Mouse (Mus musculus): ENCODE measurements around the gene Slc22a2. TPM values are rescaled to one million over a fixed set of nuclear protein-coding genes. Genes with fewer than 3 reads are reported as not detected.
"Not testable (repeated sequence)": the region's sequence is repeated elsewhere in the genome, so short reads cannot be mapped to it uniquely, and the experiment has no call there.

Slc22a2 gene
- total RNA-seq, 2 experiments from 2014 or later: 0.15 to 0.23 TPM

DNA sequence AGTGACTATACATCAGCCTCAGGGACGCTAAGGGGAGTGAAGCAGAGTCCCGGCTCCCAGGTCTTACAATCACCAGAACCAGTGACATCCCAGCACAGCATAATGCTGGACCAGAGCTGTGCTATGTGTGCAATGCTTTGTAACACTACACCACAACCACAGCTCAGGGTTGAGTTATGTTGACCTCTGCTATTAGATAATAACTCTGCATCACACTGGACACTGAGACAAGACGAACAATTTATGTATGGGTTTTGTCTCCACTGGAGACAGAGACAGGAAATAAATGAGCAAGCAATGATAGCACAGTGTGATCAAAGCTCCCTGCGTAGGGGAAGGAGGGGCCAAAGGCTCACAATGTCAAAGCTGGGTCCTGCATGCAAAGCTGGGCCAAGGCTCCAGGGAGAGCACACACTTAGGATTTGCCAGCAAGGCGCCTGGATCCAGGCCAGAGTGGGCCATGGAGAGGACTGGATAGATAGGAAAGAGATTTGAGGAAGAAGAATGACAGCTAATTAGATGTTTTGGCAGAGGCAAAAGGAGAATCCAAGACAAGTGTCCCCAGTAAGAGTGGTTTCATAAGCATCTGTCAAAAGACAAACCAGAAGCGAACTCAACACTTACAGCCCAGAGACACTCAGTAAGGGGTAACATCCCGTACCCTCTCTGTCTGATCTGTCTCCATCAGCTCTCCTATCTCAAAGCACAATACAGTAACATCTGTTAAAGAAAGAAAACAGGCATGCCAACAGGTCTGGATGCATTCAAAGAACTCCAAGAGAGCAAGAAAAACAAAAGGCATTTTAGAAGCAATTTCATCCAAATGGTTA, 48.1 kb downstream of the Slc22a2 start:
- no peak for DNase-seq

- no peak for DNase-seq
Observed at GRCm38 (mm10) chr17:12634814-12635213, 50.9 kb downstream of the Slc22a2 start.

GRCm38 (mm10) chr17:12639585-12639984, 55.7 kb downstream of the Slc22a2 start:
- no peak for DNase-seq

GRCm38 (mm10) chr17:12641087-12641486, 57.2 kb downstream of the Slc22a2 start:
- DNase-seq: no peak

DNA sequence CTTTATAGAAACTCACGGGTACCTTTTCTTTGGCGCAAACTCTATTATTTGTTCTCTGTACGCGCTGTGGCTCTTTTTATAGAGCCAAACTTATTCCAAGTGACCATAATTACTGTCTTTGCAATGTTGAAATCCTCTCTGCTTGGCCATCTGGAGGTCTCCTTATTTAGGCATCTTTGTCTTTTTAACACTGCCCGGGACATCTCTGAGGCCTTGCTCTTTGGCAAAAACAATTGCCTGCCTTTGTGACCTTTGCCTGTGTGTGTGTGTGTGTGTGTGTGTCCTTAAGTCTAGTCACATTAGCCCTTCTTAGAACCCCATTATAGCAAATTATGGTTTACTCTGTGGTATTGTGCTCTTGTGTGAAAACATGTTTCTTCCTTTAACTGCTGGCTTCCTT, 61.5 kb downstream of the Slc22a2 start:
- DNase-seq: no peak

DNA sequence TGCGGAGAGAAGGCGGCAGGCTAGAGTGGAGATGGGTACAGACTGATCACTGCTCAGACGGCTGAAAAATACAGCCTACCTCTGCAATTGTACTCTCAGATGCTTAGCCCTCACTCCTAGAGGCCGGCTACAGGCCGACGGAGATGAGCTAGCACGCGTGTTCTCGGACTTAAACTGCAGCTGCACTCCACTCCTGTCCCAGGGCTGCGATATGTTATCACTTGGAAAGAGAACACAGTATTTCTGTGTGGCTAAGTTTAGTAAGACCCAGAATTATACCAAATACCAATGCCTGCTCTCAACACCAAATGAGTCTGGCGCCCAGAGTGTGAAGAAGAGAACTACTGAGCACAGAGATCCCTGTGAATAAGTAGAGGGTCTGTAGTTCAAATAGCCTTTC, 68.7 kb downstream of the Slc22a2 start:
- no peak for DNase-seq

DNA sequence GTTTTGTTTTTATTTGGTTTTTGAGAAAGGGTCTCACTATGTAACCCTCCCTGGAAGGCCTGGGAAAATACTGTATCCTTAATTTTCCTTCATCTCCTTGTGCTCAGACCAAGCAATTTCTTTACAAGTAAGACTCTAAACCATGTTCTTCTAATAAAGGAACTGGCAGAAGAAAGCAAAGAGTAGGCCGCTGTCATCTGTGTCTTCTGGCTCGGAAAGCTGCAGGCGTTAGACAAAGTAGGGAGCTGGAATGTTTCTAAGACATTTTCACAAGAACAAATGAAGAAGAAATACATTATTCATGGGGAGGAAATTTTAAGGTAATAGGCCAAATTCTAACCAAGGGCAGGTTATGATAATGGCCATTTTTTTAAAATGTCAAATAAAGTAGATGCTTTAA, 70.1 kb downstream of the Slc22a2 start:
- no peak for DNase-seq

GRCm38 (mm10) chr17:12655826-12656225, 71.9 kb downstream of the Slc22a2 start:
- no peak for DNase-seq

GRCm38 (mm10) chr17:12658784-12659183, 74.9 kb downstream of the Slc22a2 start:
- no peak for DNase-seq

DNA sequence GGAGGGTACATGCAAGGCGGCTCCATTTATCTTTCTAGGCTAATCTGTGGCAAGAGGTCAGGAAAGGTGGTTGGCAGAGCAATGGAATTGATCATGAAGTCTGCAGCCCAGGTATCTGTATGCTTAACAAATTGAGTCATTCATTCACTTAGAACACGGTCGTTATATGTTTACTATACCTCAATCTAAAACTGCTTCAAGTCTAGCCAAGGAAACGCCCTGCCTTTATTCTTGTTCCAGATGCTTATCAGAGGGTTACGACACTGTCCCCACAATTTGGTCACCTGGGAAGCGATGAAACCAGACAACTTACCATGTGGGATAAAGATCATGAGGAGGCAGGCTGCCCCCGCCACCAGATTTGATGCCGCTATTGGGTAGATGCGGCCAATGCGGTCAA, 75.3 kb downstream of the Slc22a2 start:
- no peak for DNase-seq

GRCm38 (mm10) chr17:12660572-12661260, 76.8 kb downstream of the Slc22a2 start:
- peak in 1 of 2 experiments; percentile 19 for DNase-seq

GRCm38 (mm10) chr17:12664156-12664555, 80.2 kb downstream of the Slc22a2 start:
- DNase-seq: no peak

GRCm38 (mm10) chr17:12668478-12669362, 84.8 kb downstream of the Slc22a2 start:
- no peak for DNase-seq

- no peak for DNase-seq
Observed at GRCm38 (mm10) chr17:12669363-12669679, 85.4 kb downstream of the Slc22a2 start.

- no peak for DNase-seq
Observed at GRCm38 (mm10) chr17:12671029-12671605, 87.2 kb downstream of the Slc22a2 start.

GRCm38 (mm10) chr17:12672285-12672790, 88.4 kb downstream of the Slc22a2 start:
- no peak for DNase-seq

- no peak for DNase-seq
Observed at GRCm38 (mm10) chr17:12673871-12674270, 89.9 kb downstream of the Slc22a2 start.

GRCm38 (mm10) chr17:12674980-12675379, 91.0 kb downstream of the Slc22a2 start:
- not testable (repeated sequence) for DNase-seq

- DNase-seq: no peak
Observed at GRCm38 (mm10) chr17:12675646-12676045, 91.7 kb downstream of the Slc22a2 start, which contains the start of gene Slc22a1. Slc22a1 (minus strand) TSS chr17:12675829.

DNA sequence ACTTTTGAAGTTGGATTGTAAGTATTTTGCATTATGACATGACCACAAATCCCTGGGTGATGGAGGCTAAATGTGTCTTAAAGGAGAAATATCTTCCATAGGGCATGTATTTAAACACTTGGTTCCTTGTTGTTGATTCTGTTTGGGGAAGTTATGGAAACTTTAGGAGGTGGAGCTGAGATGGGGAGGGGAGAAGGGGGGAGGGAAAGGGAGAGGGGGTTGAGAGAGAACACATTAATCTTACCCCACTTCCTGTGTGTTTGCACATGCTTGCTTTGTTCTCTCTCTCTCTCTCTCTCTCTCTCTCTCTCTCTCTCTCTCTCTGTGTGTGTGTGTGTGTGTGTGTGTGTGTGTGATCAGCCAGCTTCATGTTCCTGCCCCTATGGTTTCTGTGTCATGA, 93.2 kb downstream of the Slc22a2 start:
- DNase-seq: no peak

Measured in layer of hippocampus, postnatal 36 days (tissue).